Mouse (Mus musculus) right cerebral cortex, postnatal 10 days (tissue): ENCODE results near the gene Btn2a2.

Source experiments
- DNase-seq, 2 experiments: peaks; one replicate each; pipeline ENCODE4 v3.0.0; 2021; ENCODE audit warnings: low spot score in 2 of 2

Gene Btn2a2

DNA sequence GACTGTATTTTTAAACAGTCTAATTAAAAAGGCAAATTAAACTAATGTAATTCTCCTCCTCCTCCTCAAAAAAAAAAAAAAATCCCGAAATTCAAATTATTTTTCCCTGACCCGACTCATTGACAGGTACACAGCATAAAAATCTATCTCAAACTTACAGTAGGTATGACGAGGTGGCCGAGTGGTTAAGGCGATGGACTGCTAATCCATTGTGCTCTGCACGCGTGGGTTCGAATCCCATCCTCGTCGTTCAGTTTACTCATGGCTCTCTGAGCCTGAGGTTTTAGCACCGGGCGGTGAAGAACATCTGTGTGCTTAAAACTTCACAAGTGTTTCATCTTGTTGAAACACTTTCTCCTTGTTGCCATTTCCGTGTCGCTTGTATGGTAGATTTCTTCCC lies 33.0 kb upstream of the Btn2a2 start:
- DNase-seq: peak; percentile 73 to 81

DNA sequence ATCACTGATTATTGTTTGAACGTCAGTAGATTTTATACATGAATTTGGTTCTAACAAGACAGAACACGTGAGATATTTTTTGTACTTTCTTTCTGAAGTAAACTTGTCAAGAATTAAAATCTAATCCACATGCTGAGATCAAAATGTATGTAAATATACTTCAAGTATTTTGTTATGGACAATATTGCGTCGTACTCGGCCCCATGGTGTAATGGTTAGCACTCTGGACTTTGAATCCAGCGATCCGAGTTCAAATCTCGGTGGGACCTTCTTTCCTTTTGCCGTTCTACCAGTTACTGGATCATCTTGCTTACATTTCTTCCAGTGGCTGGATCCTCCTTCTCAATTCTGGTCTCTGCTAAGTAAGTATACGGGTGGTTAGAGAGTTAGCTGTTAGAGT lies 30.8 kb upstream of the Btn2a2 start:
- peak; percentile 83 to 87 for DNase-seq

GRCm38 (mm10) chr13:23518885-23519284 lies 30.2 kb upstream of the Btn2a2 start:
- peak; percentile 79 to 80 for DNase-seq

GRCm38 (mm10) chr13:23518295-23518603 lies 29.6 kb upstream of the Btn2a2 start:
- DNase-seq: no peak

GRCm38 (mm10) chr13:23517603-23518294 lies 29.1 kb upstream of the Btn2a2 start:
- DNase-seq: peak; percentile 90 to 94

- peak; percentile 73 to 80 for DNase-seq
Observed at GRCm38 (mm10) chr13:23516822-23517602, 28.4 kb upstream of the Btn2a2 start.

DNA sequence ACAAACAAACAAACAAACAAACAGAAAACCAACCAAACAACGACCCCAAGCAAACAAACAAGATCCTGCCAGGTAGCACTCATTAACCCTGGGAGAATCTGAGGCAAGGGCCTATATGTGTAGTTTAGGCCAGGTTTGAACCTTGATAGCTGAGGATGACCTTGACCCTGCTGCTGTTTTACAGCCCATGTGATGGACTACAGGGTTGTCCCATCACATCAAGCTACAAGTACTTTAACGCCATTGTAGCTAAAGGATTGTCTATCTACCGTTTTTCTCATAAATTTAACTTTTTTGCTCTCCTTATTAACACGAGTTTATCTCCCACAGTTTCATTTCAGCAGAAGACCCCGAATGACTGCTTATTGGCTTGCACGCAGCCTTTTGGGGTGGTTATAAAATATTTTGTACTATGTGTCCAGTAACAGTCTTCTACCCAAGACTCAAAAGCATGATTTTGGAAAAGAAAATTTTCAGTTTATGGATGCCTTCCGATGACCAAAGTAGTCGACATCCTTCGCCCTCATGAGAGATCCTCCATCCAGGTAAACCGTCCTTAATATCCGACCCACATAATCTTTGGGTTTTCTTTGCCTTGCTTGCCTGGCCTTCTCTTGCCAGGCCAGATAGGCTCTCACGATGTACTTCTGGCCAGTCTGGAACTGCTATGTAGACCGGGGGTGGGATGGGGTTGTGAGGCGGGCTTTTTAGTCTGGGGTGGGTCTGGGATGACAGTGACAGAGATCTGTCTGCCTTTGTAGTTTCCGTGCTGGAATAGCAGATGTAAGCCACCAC lies 27.4 kb upstream of the Btn2a2 start:
- no peak for DNase-seq

DNA sequence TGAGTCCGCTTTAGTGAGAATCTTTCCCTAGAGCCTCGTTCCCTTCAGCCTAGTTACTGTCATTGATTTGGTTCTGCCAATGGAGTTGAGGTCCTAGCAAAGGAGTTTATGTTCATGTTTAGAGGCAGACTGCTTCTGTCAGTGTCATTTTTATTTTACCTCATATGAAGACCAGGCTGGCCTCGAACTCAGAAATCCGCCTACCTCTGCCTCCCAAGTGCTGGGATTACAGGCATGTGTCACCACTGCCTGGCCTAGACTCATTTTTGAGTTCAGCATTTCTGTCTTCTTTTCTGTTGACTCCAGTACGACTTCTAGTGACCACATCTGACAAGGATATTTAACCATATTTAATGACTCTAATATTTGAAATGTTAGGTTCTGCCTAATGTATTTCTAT lies 26.6 kb upstream of the Btn2a2 start:
- no peak for DNase-seq

- no peak for DNase-seq
Observed at GRCm38 (mm10) chr13:23513517-23513916, 24.9 kb upstream of the Btn2a2 start.

GRCm38 (mm10) chr13:23510127-23510526 lies 21.5 kb upstream of the Btn2a2 start:
- DNase-seq: no peak

DNA sequence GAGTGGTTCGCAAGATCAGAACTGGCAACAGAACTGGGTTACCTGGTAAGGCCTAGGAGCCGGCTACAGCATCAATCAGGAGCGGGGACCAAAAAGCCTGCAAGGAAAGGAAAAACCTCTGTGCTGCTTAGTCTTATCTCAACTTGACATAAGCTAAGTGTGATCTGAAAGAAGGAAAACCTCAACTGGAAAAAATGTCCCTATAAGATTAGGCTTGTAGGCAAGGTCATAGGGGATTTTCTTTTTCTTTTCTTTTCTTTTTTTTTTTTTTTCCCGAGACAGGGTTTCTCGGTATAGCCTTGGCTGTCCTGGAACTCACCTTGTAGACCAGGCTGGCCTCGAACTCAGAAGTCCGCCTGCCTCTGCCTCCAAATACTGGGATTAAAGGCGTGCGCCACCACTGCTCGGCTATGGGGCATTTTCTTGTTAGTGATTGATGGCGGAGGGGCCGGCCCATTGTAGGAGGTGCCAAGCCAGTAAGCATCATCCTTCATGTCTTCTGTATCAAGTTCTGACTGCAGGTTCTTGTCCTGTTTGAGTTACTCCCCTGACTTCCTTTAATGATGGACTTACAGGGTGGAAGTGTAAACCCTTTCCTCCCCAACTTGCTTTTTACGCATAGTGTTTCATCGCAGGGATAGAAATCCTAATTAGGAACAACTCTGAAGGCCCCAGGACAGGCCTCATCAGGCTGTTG lies 18.3 kb upstream of the Btn2a2 start:
- DNase-seq: no peak

GRCm38 (mm10) chr13:23506351-23506750 lies 17.7 kb upstream of the Btn2a2 start:
- DNase-seq: no peak

GRCm38 (mm10) chr13:23505662-23506345 lies 17.1 kb upstream of the Btn2a2 start:
- no peak for DNase-seq

DNA sequence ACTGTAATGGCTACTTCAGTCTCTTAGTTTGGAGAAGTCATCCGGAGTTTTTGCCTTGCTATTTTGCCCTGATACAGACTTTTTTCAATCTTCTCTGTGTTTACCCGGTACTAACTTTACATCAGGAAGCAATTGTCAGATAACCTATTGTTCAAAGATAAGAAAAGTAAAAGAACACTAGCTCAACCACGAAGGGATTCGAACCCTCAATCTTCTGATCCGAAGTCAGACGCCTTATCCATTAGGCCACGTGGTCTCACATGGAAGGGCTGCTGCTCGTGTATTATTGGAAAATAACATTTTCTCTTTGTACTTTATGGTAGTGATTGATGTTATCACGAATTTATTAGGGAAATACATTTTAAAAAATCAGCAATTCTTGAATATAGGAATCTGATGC lies 15.1 kb upstream of the Btn2a2 start:
- peak; percentile 52 to 74 for DNase-seq

GRCm38 (mm10) chr13:23502916-23503315 lies 14.3 kb upstream of the Btn2a2 start:
- no peak for DNase-seq

GRCm38 (mm10) chr13:23502031-23502567 lies 13.4 kb upstream of the Btn2a2 start:
- DNase-seq: no peak

DNA sequence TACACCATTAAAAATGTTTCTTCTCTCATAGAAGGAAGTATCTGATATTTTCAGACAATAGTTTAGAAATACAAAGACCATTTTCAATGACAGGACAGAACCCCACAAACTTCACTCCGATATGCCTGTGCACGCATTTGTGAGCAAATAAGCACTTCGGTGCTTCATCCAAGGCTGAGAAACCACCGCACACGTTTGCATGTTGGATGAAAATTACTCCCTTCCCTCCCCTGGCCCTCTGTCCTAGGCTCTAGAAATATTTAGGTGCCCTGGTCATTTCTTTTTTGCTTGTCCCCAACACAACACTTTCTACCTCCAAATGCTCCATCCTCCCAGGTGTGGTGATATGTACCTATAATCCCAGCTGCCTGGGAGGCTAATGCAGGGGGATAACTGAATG lies 12.9 kb upstream of the Btn2a2 start:
- no peak for DNase-seq

- DNase-seq: peak; percentile 76 to 86
Observed at GRCm38 (mm10) chr13:23500424-23501200, 12.0 kb upstream of the Btn2a2 start.

DNA sequence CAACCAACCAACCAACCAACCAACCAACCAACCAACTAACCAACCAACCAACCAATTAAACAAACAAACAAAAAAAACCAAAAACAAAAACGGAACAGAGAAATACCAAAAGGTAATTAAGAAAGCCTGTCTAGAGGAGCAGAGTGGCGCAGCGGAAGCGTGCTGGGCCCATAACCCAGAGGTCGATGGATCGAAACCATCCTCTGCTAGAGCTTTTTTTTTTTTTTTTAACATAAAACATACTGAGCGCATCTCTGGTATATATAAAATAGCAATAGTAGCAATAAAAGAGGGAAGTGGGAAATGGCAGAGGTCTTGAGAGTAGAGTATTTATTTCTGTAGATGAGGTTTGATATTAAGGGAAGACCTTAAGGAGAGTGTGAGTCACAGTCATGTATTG lies 11.3 kb upstream of the Btn2a2 start:
- DNase-seq: no peak

DNA sequence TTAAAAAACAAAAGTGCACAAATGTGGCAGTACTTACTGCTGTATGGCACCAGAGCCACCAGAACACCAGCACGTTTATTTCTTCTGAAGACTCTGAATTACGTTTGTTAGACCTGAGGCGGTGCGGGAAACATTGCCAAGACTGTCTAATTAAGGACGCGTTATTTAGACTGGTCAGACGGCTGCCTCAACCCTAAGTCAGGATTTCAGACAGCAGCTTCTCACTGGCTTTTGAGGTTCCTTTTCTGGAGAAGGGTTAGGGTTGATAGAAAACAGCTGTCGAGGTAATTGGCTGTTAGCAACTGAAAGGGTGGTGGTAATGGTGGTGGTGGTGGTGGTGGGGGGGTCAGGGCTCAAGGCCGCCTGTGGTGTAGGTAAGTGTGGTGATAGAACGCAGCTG lies 10.0 kb upstream of the Btn2a2 start:
- DNase-seq: no peak
